Mouse (Mus musculus) testis, adult 2 months (tissue): Measurements from ENCODE around the gene Gpr83. TPM values are rescaled to one million over a fixed set of nuclear protein-coding genes. Genes with fewer than 3 reads are reported as not detected.

ENCODE experiments used
- H3K27ac ChIP-seq: fragments of 200-500 bp; 2 replicates; pipeline ENCODE4 v1.5.1; 2012; ENCODE audit warnings: low read depth, low read length; ENCODE audit not compliant: control insufficient read depth, insufficient read depth
- H3K27me3 ChIP-seq: fragments of 200-500 bp; 2 replicates; pipeline ENCODE4 v1.6.1; 2012; ENCODE audit warnings: mild to moderate bottlenecking, low read length, moderate library complexity; ENCODE audit not compliant: control insufficient read depth, insufficient read depth
- H3K36me3 ChIP-seq: fragments of 200-500 bp; 2 replicates; pipeline ENCODE4 v1.6.1; 2012; ENCODE audit warnings: mild to moderate bottlenecking, low read length; ENCODE audit not compliant: control insufficient read depth, insufficient read depth
- H3K4me1 ChIP-seq: fragments of 200-500 bp; 2 replicates; pipeline ENCODE4 v1.6.1; 2012; ENCODE audit warnings: low read length; ENCODE audit not compliant: control insufficient read depth, insufficient read depth
- H3K4me3 ChIP-seq: fragments of 200-500 bp; 2 replicates; pipeline ENCODE4 v1.5.1; 2012; ENCODE audit warnings: low read depth, mild to moderate bottlenecking, low read length, moderate library complexity, mixed read lengths; ENCODE audit not compliant: control insufficient read depth
- CTCF ChIP-seq: fragments of 200-500 bp; IDR thresholded peaks from 2 replicates; pipeline ENCODE4 v1.5.1; 2012; ENCODE audit warnings: low read depth, mild to moderate bottlenecking, inconsistent platforms, low read length, moderate library complexity; ENCODE audit not compliant: control insufficient read depth, insufficient read depth, insufficient replicate concordance
- POLR2A ChIP-seq: fragments of 200-500 bp; IDR thresholded peaks from 2 replicates; pipeline ENCODE4 v1.6.1; 2012; ENCODE audit warnings: low read depth, mild to moderate bottlenecking, inconsistent platforms, low read length, moderate library complexity; ENCODE audit not compliant: control insufficient read depth
- polyA plus RNA-seq: library from polyadenylated mRNA; depleted of rRNA; stranded (reverse); fragments of >200 nt; gene quantifications from 2 replicates; pipeline ENCODE4 v1.2.3, GENCODE M21; 2012

Gene Gpr83
- polyA plus RNA-seq, 1 experiment = 0.02 TPM

DNA sequence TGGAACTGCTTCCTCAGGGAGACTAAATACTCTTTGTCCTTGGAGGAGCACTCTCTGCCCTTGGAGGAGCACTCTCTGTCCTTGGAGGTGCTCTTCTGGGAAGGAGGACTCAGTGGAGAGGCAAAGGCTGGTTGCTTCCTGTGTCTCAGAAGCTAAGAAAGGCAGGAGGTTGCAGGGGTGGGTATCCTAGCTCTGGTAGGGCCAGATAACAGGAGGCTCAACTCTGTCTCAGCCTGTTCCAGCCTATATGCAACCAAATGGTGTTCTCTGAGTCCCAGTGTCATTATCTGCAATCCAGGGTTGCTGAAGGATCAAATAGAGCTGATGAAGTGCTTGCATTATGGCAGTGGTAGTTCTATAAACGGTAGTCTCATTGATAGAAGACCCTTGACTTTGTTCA, 25.9 kb downstream of the Gpr83 start:
- no peaks in the 10 kb centered on the region for H3K36me3 ChIP-seq
- no peaks in the 10 kb centered on the region for H3K4me1 ChIP-seq
- H3K27ac ChIP-seq = no peak overlapping the region
- H3K4me3 ChIP-seq = no peak overlapping the region
- no peaks in the 10 kb centered on the region for H3K27me3 ChIP-seq
- TF ChIP-seq CTCF (no peak), POLR2A (no peak)

DNA sequence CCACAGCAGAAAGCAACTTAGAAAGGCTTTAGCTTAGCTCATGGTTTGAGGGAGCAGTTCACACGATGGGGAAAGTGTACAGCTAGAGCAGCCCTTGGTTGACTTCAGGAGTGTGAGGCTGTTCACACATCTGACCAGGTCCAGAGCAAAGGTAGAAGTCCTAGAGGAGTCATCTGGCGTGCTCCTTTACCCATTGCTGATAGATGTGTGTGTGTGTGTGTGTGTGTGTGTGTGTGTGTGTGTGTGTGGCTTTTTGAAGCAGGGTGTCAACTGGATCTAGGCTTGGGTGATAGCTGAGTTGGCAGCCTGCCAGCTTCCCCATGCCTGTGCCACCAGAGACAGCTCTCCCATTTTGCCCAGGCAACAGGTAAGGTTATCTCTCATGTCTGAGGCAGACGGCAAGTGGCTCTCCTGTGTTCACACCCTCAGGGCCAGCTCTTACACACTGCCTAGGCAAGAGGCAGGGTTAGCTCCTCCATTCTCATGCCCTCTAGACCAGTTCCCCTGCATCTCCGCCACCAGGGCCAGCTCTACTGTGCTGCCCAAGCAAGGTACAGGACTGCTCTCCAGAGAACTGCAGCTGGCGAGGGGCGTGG, 27.9 kb downstream of the Gpr83 start:
- H3K27me3 ChIP-seq = no peaks in the 10 kb centered on the region

GRCm38 (mm10) chr9:14888671-14889070, 28.7 kb downstream of the Gpr83 start:
- Histone ChIP-seq H3K4me3 (no peak overlapping the region), H3K27me3 (no peaks in the 10 kb centered on the region), H3K27ac (no peak overlapping the region), H3K36me3 (no peaks in the 10 kb centered on the region), H3K4me1 (no peaks in the 10 kb centered on the region)
- no peak for TF ChIP-seq CTCF
- TF ChIP-seq POLR2A = no peak

More for the DNA sequence above, 27.9 kb downstream of the Gpr83 start:
- H3K4me1 ChIP-seq = no peaks in the 10 kb centered on the region
- no peaks in the 10 kb centered on the region for H3K36me3 ChIP-seq
- no peak overlapping the region for H3K27ac ChIP-seq
- H3K4me3 ChIP-seq = no peak overlapping the region
- no peak for TF ChIP-seq CTCF
- no peak for TF ChIP-seq POLR2A

DNA sequence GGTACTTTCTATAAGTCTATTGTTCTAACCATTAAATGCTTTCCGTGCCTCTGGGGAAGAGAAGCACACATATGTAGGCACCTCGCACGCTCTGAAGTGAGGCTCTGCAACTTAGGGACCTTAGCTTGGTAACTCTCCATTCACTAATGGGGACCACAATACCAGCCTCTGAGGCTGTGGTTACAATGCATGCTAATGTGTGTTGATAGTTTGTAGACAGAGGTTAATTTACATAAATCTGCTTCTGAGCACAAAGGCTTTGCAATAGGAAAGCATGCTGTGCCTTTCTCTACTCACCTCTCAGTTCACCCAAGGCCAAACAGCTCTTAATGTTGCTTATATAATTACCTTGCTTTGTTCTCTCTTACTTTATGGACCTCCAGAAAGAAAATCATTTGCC, 30.7 kb downstream of the Gpr83 start:
- Histone ChIP-seq H3K4me3 (no peak overlapping the region), H3K36me3 (no peaks in the 10 kb centered on the region), H3K27me3 (no peaks in the 10 kb centered on the region), H3K27ac (no peak overlapping the region), H3K4me1 (no peaks in the 10 kb centered on the region)
- TF ChIP-seq POLR2A (no peak), CTCF (no peak)

- TF ChIP-seq CTCF (no peak), POLR2A (no peak)
- Histone ChIP-seq H3K27ac (no peak overlapping the region), H3K27me3 (no peaks in the 10 kb centered on the region), H3K4me3 (no peak overlapping the region), H3K36me3 (no peaks in the 10 kb centered on the region), H3K4me1 (no peaks in the 10 kb centered on the region)
Observed at GRCm38 (mm10) chr9:14891891-14892290, 31.9 kb downstream of the Gpr83 start.

DNA sequence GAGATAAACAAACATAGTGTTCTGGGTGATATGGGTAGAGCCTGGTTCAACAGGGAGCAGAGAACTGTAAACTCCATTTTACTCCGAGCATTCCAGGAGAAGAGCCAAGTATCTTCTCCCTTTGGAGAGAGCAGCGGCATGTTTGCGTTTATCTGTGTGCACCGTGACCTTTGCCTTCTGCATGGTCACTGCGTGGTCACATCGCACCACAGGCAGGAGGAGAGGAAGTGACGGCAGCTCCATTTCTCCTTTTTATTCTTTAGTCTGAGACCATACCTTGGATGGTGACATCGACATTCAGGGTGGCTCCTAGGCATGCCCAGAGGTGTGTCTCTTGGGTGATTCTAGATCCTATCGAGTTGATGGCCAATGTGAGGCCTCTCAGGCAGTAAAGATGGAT, 33.4 kb downstream of the Gpr83 start:
- no peaks in the 10 kb centered on the region for H3K36me3 ChIP-seq
- H3K4me3 ChIP-seq = no peak overlapping the region
- no peak overlapping the region for H3K27ac ChIP-seq
- TF ChIP-seq CTCF (no peak), POLR2A (no peak)
- H3K27me3 ChIP-seq = no peaks in the 10 kb centered on the region
- H3K4me1 ChIP-seq = no peaks in the 10 kb centered on the region

GRCm38 (mm10) chr9:14894628-14895027, 34.6 kb downstream of the Gpr83 start:
- Histone ChIP-seq H3K36me3 (no peaks in the 10 kb centered on the region), H3K27ac (no peak overlapping the region), H3K27me3 (no peaks in the 10 kb centered on the region), H3K4me3 (no peak overlapping the region), H3K4me1 (no peaks in the 10 kb centered on the region)
- no peak for TF ChIP-seq CTCF
- TF ChIP-seq POLR2A = no peak
